Mouse (Mus musculus) liver, embryonic 14.5 days (tissue): ENCODE results near the gene H2-Eb2.

Experiments used
- CTCF ChIP-seq: IDR thresholded peaks from 2 replicates; pipeline ENCODE4 v1.5.1; 2016; ENCODE audit warnings: antibody characterized with exemption, low read depth, control low read depth
- EP300 ChIP-seq: IDR thresholded peaks from 2 replicates; pipeline ENCODE4 v1.6.1; 2016; ENCODE audit warnings: antibody characterized with exemption, low read depth

DNA sequence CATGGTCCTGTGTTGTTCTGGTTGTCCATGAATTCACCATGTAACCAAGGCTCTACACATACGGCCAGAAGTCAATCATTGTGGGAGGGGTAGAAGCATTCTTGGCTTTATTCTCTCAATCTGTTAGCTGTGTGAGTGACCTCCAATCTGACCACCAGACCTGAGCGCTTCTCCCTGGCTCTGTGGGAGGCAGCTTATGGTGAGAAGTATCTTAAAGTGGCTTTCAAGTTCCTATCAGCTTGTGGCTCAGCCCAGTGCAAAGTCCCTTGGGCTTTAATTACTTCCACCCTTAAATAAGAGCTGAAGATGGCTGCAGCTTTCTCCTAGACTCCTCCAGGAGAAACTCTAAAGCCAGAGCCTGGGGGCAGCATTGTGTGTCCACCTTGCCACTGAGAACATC lies 51.4 kb downstream of the H2-Eb2 start, which contains the start of gene Btnl1:
- no peak for TF ChIP-seq CTCF
- TF ChIP-seq EP300, result no peak
